Mouse (Mus musculus) cerebellum, adult 8-10 months (tissue): ENCODE data around the gene Hddc3.
A peak's percentile ranks its signal among the peaks of the same experiment; 100 is the strongest.
"Not testable (repeated sequence)": the region's sequence is repeated elsewhere in the genome, so short reads cannot be mapped to it uniquely, and the experiment has no call there.

Source experiments
- DNase-seq: peaks from one replicate; pipeline ENCODE4 v3.0.0; 2022

The Hddc3 gene

GRCm38 (mm10) chr7:80342858-80343257, at the start of gene Hddc3:
Gene Hddc3, plus strand, starts transcription at chr7:80343104.
- DNase-seq: peak; percentile 96

GRCm38 (mm10) chr7:80294062-80294763, 48.7 kb upstream of the Hddc3 start, which contains the start of gene Prc1:
Gene Prc1, plus strand, starts transcription at chr7:80294450.
- peak; percentile 99 for DNase-seq

GRCm38 (mm10) chr7:80294764-80295648, 47.9 kb upstream of the Hddc3 start:
- DNase-seq: no peak

GRCm38 (mm10) chr7:80296462-80296861, 46.4 kb upstream of the Hddc3 start:
- no peak for DNase-seq

GRCm38 (mm10) chr7:80297041-80297440, 45.9 kb upstream of the Hddc3 start:
- no peak for DNase-seq

GRCm38 (mm10) chr7:80298754-80299153, 44.1 kb upstream of the Hddc3 start:
- DNase-seq: no peak

GRCm38 (mm10) chr7:80299568-80299967, 43.3 kb upstream of the Hddc3 start:
- DNase-seq: no peak

- DNase-seq: no peak
These were observed 41.4 kb upstream of the Hddc3 start for GRCm38 (mm10) chr7:80301522-80301921.

- no peak for DNase-seq
These were observed 35.1 kb upstream of the Hddc3 start for GRCm38 (mm10) chr7:80307766-80308165.

GRCm38 (mm10) chr7:80310771-80311170, 32.1 kb upstream of the Hddc3 start:
- DNase-seq: no peak

GRCm38 (mm10) chr7:80315733-80316132, 27.2 kb upstream of the Hddc3 start:
- no peak for DNase-seq

- DNase-seq: no peak
These were observed 25.3 kb upstream of the Hddc3 start for GRCm38 (mm10) chr7:80317439-80318115.

- no peak for DNase-seq
These were observed 24.2 kb upstream of the Hddc3 start for GRCm38 (mm10) chr7:80318670-80319069.

GRCm38 (mm10) chr7:80319846-80320496, 22.9 kb upstream of the Hddc3 start:
- DNase-seq: no peak

- DNase-seq: no peak
These were observed 19.6 kb upstream of the Hddc3 start for GRCm38 (mm10) chr7:80323336-80323735.

GRCm38 (mm10) chr7:80324043-80324815, 18.7 kb upstream of the Hddc3 start, which contains the start of gene Rccd1:
Gene Rccd1, minus strand, starts transcription at chr7:80324454.
- peak; percentile 96 for DNase-seq

- DNase-seq: not testable (repeated sequence)
These were observed 18.1 kb upstream of the Hddc3 start for GRCm38 (mm10) chr7:80324816-80325119.

GRCm38 (mm10) chr7:80325292-80325868, 17.5 kb upstream of the Hddc3 start:
- no peak for DNase-seq

- DNase-seq: no peak
These were observed 16.8 kb upstream of the Hddc3 start for GRCm38 (mm10) chr7:80326076-80326475.

GRCm38 (mm10) chr7:80330278-80330677, 12.6 kb upstream of the Hddc3 start:
- DNase-seq: peak; percentile 41

GRCm38 (mm10) chr7:80331433-80331832, 11.5 kb upstream of the Hddc3 start:
- DNase-seq: no peak

GRCm38 (mm10) chr7:80334848-80335247, 8.1 kb upstream of the Hddc3 start:
- DNase-seq: no peak
